Mouse (Mus musculus) stomach, postnatal 0 days (tissue): ENCODE measurements at regions not wholly inside any gene's neighbourhood (a gene's known extent, or its start where the extent isn't known, plus 50 kb on each side); places are given as distances from the start of the nearest gene placed in this dataset.

Experiments used
- CTCF ChIP-seq: IDR thresholded peaks from 2 replicates; pipeline ENCODE4 v1.5.1; 2016; ENCODE audit warnings: antibody characterized with exemption, low read depth, mild to moderate bottlenecking, moderate library complexity
- EP300 ChIP-seq: optimal IDR thresholded peaks from 2 replicates; pipeline ENCODE3; 2016; ENCODE audit warnings: antibody characterized with exemption

DNA sequence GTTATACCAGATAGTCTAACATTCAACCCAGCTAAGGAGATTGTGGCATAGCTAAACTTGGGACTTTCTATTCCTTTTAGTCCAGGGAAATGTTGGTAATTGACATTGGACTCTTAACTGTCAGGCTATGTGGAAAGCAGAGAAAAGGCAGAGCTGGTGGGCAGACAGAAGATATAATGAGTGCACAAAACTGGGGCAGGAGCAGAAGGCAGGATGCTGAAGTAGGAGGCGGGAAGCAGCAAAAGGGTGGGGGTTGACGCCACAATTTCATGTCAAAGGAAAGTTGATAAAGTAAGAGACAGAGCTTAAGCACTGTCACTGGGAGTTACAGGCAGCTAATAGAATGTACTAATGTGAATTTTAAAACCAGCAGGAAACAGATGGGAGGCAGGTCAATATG, 232.7 kb downstream of the Tox3 start:
- TF ChIP-seq CTCF, result no peak
- no peak for TF ChIP-seq EP300
